Mouse (Mus musculus): ENCODE measurements around the gene Ssh3.

GRCm38 (mm10) chr19:4264171-4264780 is 4.7 kb downstream of the Ssh3 start:
- TF ChIP-seq POLR2A (IDR thresholded peaks at IDR 0.05; ENCODE audit: extremely low read depth, insufficient read depth, low read length) = no peak
- no peak for TF ChIP-seq CTCF (IDR thresholded peaks at IDR 0.05; ENCODE audit: extremely low read depth, insufficient read depth, low read length)

All from cortical plate, adult 2 months (tissue).